Mouse (Mus musculus) myocyte (in vitro differentiated cells): ENCODE measurements around the gene Lasp1. TPM values are rescaled to one million over a fixed set of nuclear protein-coding genes. Genes with fewer than 3 reads are reported as not detected.
"Not testable (repeated sequence)": the region's sequence is repeated elsewhere in the genome, so short reads cannot be mapped to it uniquely, and the experiment has no call there.

Experiments
- H3K27me3 ChIP-seq: one replicate; pipeline ENCODE4 v1.6.1; 2011; ENCODE audit not compliant: control insufficient read depth, insufficient read depth, insufficient read length
- H3K36me3 ChIP-seq: one replicate; pipeline ENCODE4 v1.6.1; 2011; ENCODE audit not compliant: control insufficient read depth, insufficient read depth
- H3K4me2 ChIP-seq: one replicate; pipeline ENCODE4 v1.6.1; 2011; ENCODE audit warnings: low read depth, control low read depth
- H3K4me3 ChIP-seq: one replicate; pipeline ENCODE4 v1.5.1; 2011; ENCODE audit warnings: mild to moderate bottlenecking, control low read depth, moderate library complexity
- H3K79me2 ChIP-seq: one replicate; pipeline ENCODE4 v1.6.1; 2011; ENCODE audit not compliant: control insufficient read depth, insufficient read depth
- H3ac ChIP-seq: one replicate; pipeline ENCODE4 v1.6.1; 2011; ENCODE audit not compliant: control insufficient read depth, insufficient read length
- CEBPB ChIP-seq: IDR thresholded peaks from 2 replicates; pipeline ENCODE4 v1.6.1; 2011; ENCODE audit warnings: mild to moderate bottlenecking, moderate library complexity; ENCODE audit not compliant: poor library complexity, insufficient read depth, severe bottlenecking
- E2F4 ChIP-seq: IDR thresholded peaks from one replicate; pipeline ENCODE4 v1.6.1; 2011; ENCODE audit warnings: mild to moderate bottlenecking, control low read depth, moderate library complexity; ENCODE audit not compliant: insufficient read depth
- MAX ChIP-seq: IDR thresholded peaks from one replicate; pipeline ENCODE4 v1.6.1; 2011; ENCODE audit warnings: low read depth, mild to moderate bottlenecking, control low read depth
- MYOD1 ChIP-seq, 3 experiments: IDR thresholded peaks; one replicate each; pipeline ENCODE4 v1.6.1; 2011; ENCODE audit warnings: control low read depth in 2 of 3, low read depth in 2 of 3, mild to moderate bottlenecking in 2 of 3, moderate library complexity in 1 of 3; ENCODE audit not compliant: insufficient read length in 2 of 3, control insufficient read depth in 1 of 3
- MYOG ChIP-seq, 3 experiments: IDR thresholded peaks; one replicate each; pipeline ENCODE4 v1.6.1; 2011; ENCODE audit warnings: control low read depth in 2 of 3, low read depth in 2 of 3, mild to moderate bottlenecking in 2 of 3; ENCODE audit not compliant: insufficient read length in 2 of 3, control insufficient read depth in 1 of 3, insufficient read depth in 1 of 3
- POLR2A ChIP-seq: IDR thresholded peaks from one replicate; pipeline ENCODE4 v1.6.1; 2011; ENCODE audit warnings: low read depth, mild to moderate bottlenecking, control low read depth, moderate library complexity; ENCODE audit not compliant: insufficient read length
- POLR2AphosphoS2 ChIP-seq: IDR thresholded peaks from one replicate; pipeline ENCODE4 v1.6.1; 2011; ENCODE audit warnings: low read depth, control low read depth; ENCODE audit not compliant: insufficient read length
- REST ChIP-seq: IDR thresholded peaks from one replicate; pipeline ENCODE4 v1.6.1; 2011; ENCODE audit warnings: mild to moderate bottlenecking, control low read depth, moderate library complexity; ENCODE audit not compliant: insufficient read depth, insufficient read length
- SRF ChIP-seq: IDR thresholded peaks from one replicate; pipeline ENCODE4 v1.6.1; 2011; ENCODE audit warnings: low read depth; ENCODE audit not compliant: control insufficient read depth, insufficient read length
- TCF12 ChIP-seq: IDR thresholded peaks from one replicate; pipeline ENCODE4 v1.6.1; 2011; ENCODE audit warnings: mild to moderate bottlenecking, control low read depth; ENCODE audit not compliant: poor library complexity, insufficient read depth, severe bottlenecking
- TCF3 ChIP-seq: IDR thresholded peaks from one replicate; pipeline ENCODE4 v1.6.1; 2011; ENCODE audit warnings: low read depth, control low read depth; ENCODE audit not compliant: insufficient read length
- USF1 ChIP-seq: IDR thresholded peaks from one replicate; pipeline ENCODE4 v1.6.1; 2011; ENCODE audit warnings: low read depth, mild to moderate bottlenecking, control low read depth, moderate library complexity
- polyA plus RNA-seq: library from polyadenylated mRNA; unstranded; fragments of >200 nt; fragmentation: generic; extraction: Trizol; gene quantifications from one replicate; pipeline ENCODE4 v1.2.1, GENCODE M21; 2012; ENCODE audit warnings: missing spikeins

Lasp1 gene
- polyA plus RNA-seq, 1 experiment = 82.6 TPM

DNA sequence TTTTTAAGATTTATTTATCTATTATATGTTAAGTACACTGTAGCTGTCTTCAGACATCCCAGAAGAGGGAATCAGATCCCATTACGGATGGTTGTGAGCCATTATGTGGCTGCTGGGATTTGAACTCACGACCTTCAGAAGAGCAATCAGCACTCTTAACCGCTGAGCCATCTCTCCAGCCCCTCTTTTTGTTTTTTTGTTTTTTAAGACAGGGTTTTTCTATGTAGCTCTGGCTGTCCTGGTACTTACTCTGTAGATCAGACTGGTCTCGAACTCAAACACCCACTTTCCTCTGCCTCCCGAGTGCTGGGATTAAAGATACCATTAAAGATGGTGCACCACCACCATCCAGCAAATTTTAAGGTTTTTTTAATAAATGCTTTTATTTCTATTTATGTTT is 66.6 kb downstream of the Lasp1 start:
- H3K27me3 ChIP-seq = no peaks in the 10 kb centered on the region
- no peak overlapping the region for H3K4me3 ChIP-seq
- no peak overlapping the region for H3K4me2 ChIP-seq
- H3K36me3 ChIP-seq = no peaks in the 10 kb centered on the region
- no peaks in the 10 kb centered on the region for H3K79me2 ChIP-seq
- TF ChIP-seq POLR2AphosphoS2 (no peak), CEBPB (no peak), TCF12 (no peak), USF1 (no peak), POLR2A (no peak), TCF3 (no peak), E2F4 (no peak), MYOD1 (IDR thresholded peaks at IDR 0.05; ENCODE audit: control insufficient read depth in 1 of 3, insufficient read length in 2 of 3, low read depth in 2 of 3) (no peak), SRF (no peak), MAX (no peak), REST (no peak)
- no peak overlapping the region for H3ac ChIP-seq

DNA sequence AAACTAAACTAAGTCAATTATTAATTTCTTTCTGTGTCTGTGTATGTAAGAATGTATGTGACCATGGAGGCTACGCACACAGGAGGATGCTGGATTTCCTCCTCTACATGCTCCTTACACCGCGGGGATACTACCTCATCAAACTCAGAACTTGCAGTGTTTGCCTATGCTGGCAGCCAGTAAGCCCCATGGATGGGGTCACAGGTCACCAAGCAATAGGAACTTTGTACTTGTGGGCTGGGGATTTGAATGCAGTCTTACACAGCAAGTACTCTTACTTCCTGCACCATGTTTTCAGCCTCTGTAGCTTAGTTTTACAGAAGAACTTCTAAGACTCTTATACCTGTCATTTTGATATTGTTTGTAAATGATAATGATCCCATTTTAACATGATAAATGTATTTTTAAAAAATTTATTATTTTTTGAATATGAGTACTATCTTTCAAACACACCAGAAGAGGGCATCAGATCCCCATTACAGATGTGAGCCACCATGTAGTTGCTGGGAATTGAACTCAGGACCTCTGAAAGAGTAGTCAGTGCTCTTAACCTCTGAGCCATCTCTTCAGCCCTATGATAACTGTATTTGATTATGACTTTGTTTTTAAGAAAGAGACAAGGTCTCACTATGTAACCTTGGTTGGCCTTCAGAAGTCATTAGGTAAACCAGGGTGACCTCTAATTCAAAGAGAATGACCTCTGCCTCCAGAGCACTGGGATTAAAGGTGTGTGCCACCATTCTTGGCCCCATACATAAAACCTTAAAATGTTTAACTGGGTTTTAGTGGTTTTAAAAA is 67.5 kb downstream of the Lasp1 start:
- H3K36me3 ChIP-seq = no peaks in the 10 kb centered on the region
- no peak overlapping the region for H3ac ChIP-seq
- H3K4me2 ChIP-seq = no peak overlapping the region
- no peaks in the 10 kb centered on the region for H3K79me2 ChIP-seq
- no peaks in the 10 kb centered on the region for H3K27me3 ChIP-seq
- TF ChIP-seq TCF12 = no peak
- TF ChIP-seq CEBPB = no peak
- no peak for TF ChIP-seq REST
- TF ChIP-seq MYOD1 (IDR thresholded peaks at IDR 0.05; ENCODE audit: control insufficient read depth in 1 of 3, insufficient read length in 2 of 3, low read depth in 2 of 3) = no peak
- no peak for TF ChIP-seq MYOG (IDR thresholded peaks at IDR 0.05; ENCODE audit: control insufficient read depth in 1 of 3, insufficient read depth in 1 of 3, insufficient read length in 2 of 3, low read depth in 2 of 3)
- no peak for TF ChIP-seq USF1
- no peak for TF ChIP-seq SRF
- TF ChIP-seq E2F4 = no peak
- no peak for TF ChIP-seq POLR2A
- TF ChIP-seq POLR2AphosphoS2 = no peak
- no peak for TF ChIP-seq TCF3
- TF ChIP-seq MAX = no peak
- no peak overlapping the region for H3K4me3 ChIP-seq

DNA sequence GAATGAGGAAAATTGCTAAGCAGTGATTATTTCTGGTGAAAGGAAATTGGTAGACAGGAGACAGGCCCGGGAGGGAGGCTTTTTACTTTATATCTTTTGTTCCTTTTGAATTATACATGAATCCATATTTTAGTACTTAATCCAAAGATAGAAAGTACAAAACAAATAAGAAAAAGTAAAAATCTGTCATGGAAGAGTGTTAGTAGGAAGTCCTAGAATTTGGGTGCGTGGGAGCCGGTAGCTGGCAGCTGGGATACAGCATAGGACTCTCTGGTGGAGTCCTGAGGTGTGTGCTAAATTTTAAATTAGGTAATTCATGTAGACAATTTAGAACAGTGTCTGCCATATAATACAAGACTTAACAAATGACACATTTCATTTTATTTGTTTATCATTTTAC is 68.8 kb downstream of the Lasp1 start:
- no peak overlapping the region for H3K4me2 ChIP-seq
- H3ac ChIP-seq = no peak overlapping the region
- H3K79me2 ChIP-seq = no peaks in the 10 kb centered on the region
- H3K4me3 ChIP-seq = no peak overlapping the region
- TF ChIP-seq POLR2AphosphoS2 (no peak), REST (no peak), MYOG (IDR thresholded peaks at IDR 0.05; ENCODE audit: control insufficient read depth in 1 of 3, insufficient read depth in 1 of 3, insufficient read length in 2 of 3, low read depth in 2 of 3) (no peak), CEBPB (no peak), MAX (no peak), SRF (no peak), MYOD1 (IDR thresholded peaks at IDR 0.05; ENCODE audit: control insufficient read depth in 1 of 3, insufficient read length in 2 of 3, low read depth in 2 of 3) (no peak), E2F4 (no peak), TCF12 (no peak), TCF3 (no peak), POLR2A (no peak), USF1 (no peak)
- H3K27me3 ChIP-seq = no peaks in the 10 kb centered on the region
- H3K36me3 ChIP-seq = no peaks in the 10 kb centered on the region

DNA sequence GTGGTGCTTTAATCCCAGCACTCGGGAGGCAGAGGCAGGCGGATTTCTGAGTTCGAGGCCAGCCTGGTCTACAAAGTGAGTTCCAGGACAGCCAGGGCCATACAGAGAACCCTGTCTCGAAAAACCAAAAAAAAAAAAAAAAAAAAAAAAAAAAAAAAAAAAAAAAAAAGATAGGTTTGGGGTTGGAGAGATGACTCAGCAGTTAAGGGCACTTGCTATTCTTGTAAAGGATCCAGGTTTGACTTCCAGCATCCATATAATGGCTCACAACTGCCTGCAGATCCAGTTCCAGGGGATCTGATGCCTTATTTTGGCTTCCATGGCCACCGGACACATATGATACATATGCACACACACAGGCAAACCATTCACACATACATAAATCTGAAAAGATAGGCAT is 73.6 kb downstream of the Lasp1 start:
- not testable (repeated sequence) for H3K79me2 ChIP-seq, H3K4me2 ChIP-seq, H3ac ChIP-seq, H3K27me3 ChIP-seq, H3K4me3 ChIP-seq, H3K36me3 ChIP-seq

DNA sequence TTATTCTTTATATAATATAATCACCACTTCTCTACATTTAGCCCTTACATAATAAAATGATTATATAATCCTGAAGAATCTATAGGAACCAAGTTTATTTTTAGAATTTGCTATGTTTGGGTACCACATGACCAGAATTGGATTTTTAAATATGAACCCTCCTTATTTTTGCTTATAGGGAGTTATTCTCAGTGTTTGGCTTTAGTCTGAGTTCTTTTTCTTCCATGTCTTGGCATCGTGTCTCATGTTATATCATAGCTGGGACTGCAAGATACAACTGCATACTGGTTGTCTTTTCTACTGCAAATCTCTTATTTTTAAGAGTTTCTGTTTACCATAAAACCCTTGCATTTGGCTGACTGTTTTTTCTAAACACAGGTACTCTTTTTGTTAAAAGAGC is 75.6 kb downstream of the Lasp1 start:
- no peak overlapping the region for H3K4me2 ChIP-seq
- H3K79me2 ChIP-seq = no peaks in the 10 kb centered on the region
- H3ac ChIP-seq = no peak overlapping the region
- H3K27me3 ChIP-seq = no peaks in the 10 kb centered on the region
- H3K36me3 ChIP-seq = no peaks in the 10 kb centered on the region
- no peak overlapping the region for H3K4me3 ChIP-seq
- TF ChIP-seq E2F4 (no peak), SRF (no peak), POLR2AphosphoS2 (no peak), TCF3 (no peak), TCF12 (no peak), USF1 (no peak), POLR2A (no peak), REST (no peak), MAX (no peak), MYOD1 (IDR thresholded peaks at IDR 0.05; ENCODE audit: control insufficient read depth in 1 of 3, insufficient read length in 2 of 3, low read depth in 2 of 3) (no peak), CEBPB (no peak), MYOG (IDR thresholded peaks at IDR 0.05; ENCODE audit: control insufficient read depth in 1 of 3, insufficient read depth in 1 of 3, insufficient read length in 2 of 3, low read depth in 2 of 3) (no peak)
